Mouse (Mus musculus) thymus, adult 2 months (tissue): ENCODE results near the gene Osbpl9.

Experiments used
- CTCF ChIP-seq: fragments of 200-500 bp; IDR thresholded peaks from 2 replicates; pipeline ENCODE4 v1.5.1; 2012; ENCODE audit warnings: mild to moderate bottlenecking, control low read depth, low read length, moderate library complexity, borderline replicate concordance; ENCODE audit not compliant: control insufficient read depth, poor library complexity, insufficient read depth; ENCODE audit errors: extremely low read depth
- POLR2A ChIP-seq: fragments of 200-500 bp; IDR thresholded peaks from 2 replicates; pipeline ENCODE4 v1.6.1; 2012; ENCODE audit warnings: mild to moderate bottlenecking, low read length, control low read depth, moderate library complexity; ENCODE audit not compliant: control insufficient read depth, poor library complexity, insufficient read depth; ENCODE audit errors: extremely low read depth

GRCm38 (mm10) chr4:109245016-109245620 lies 43.0 kb upstream of the Osbpl9 start:
- TF ChIP-seq POLR2A (no peak), CTCF (no peak)
